Mouse (Mus musculus) left cerebral cortex, adult 11 months (tissue): ENCODE data around the gene Arfgef3.

Experiments
- DNase-seq: peaks from one replicate; pipeline ENCODE4 v3.0.0; 2022; ENCODE audit warnings: low spot score

Arfgef3 gene

GRCm38 (mm10) chr10:18743286-18744142, at the start of gene Arfgef3:
TSS of gene Arfgef3 (minus strand) at chr10:18743949.
- peak; percentile 58 for DNase-seq

GRCm38 (mm10) chr10:18790063-18790462, 46.3 kb upstream of the Arfgef3 start:
- DNase-seq, result no peak

- no peak for DNase-seq
These were observed 44.9 kb upstream of the Arfgef3 start for GRCm38 (mm10) chr10:18788601-18789000.

GRCm38 (mm10) chr10:18786693-18787092, 42.9 kb upstream of the Arfgef3 start, which contains the start of gene Gm4922:
TSS of gene Gm4922 (minus strand) at chr10:18786793.
- no peak for DNase-seq

GRCm38 (mm10) chr10:18777546-18777945, 33.8 kb upstream of the Arfgef3 start:
- DNase-seq, result no peak

GRCm38 (mm10) chr10:18772537-18773179, 28.9 kb upstream of the Arfgef3 start:
- no peak for DNase-seq

- DNase-seq, result no peak
These were observed 26.2 kb upstream of the Arfgef3 start for GRCm38 (mm10) chr10:18769909-18770308.

- no peak for DNase-seq
These were observed 16.5 kb upstream of the Arfgef3 start for GRCm38 (mm10) chr10:18760241-18760640.

GRCm38 (mm10) chr10:18750057-18750456, 6.3 kb upstream of the Arfgef3 start:
- no peak for DNase-seq

GRCm38 (mm10) chr10:18742086-18742485, 1.7 kb downstream of the Arfgef3 start:
- no peak for DNase-seq

GRCm38 (mm10) chr10:18741024-18741423, 2.7 kb downstream of the Arfgef3 start:
- DNase-seq, result no peak

GRCm38 (mm10) chr10:18728548-18728947, 15.2 kb downstream of the Arfgef3 start:
- no peak for DNase-seq

- no peak for DNase-seq
These were observed 32.3 kb downstream of the Arfgef3 start for GRCm38 (mm10) chr10:18711436-18711835.

GRCm38 (mm10) chr10:18710949-18711348, 32.8 kb downstream of the Arfgef3 start:
- peak; percentile 10 for DNase-seq

- DNase-seq, result no peak
These were observed 33.9 kb downstream of the Arfgef3 start for GRCm38 (mm10) chr10:18709836-18710235.

GRCm38 (mm10) chr10:18708641-18709040, 35.1 kb downstream of the Arfgef3 start:
- no peak for DNase-seq

- DNase-seq, result no peak
These were observed 39.2 kb downstream of the Arfgef3 start for GRCm38 (mm10) chr10:18704393-18705120.

GRCm38 (mm10) chr10:18701517-18701916, 42.2 kb downstream of the Arfgef3 start:
- DNase-seq, result no peak

- DNase-seq, result no peak
These were observed 43.6 kb downstream of the Arfgef3 start for GRCm38 (mm10) chr10:18700117-18700516.

- no peak for DNase-seq
These were observed 44.6 kb downstream of the Arfgef3 start for GRCm38 (mm10) chr10:18699151-18699550.

GRCm38 (mm10) chr10:18696461-18696860, 47.3 kb downstream of the Arfgef3 start:
- no peak for DNase-seq

- DNase-seq, result no peak
These were observed 55.5 kb downstream of the Arfgef3 start for GRCm38 (mm10) chr10:18688234-18688633.
